ENCODE assay signal across 11 mouse cellular contexts in the genomic region with DNA sequence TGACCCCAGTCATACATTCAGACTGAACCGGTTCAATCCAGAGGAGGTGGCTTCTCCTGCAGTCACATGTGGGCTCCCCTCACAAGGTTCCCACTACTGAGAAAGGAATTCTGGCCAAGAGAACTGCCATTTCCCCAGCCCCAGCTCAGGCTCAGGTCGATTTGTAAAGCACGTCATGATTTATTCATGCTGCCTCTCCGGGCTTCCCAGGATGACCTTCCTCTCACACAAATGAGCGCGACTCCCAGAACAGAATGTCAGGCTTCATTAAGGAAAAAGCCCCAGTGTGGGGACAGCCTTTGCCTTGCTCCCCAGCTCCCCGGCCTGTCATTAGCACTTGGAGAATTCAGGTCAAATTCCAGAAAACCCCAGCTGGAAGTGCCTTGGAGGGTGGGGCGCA.
DNase-seq lines count a peak whose midpoint lies in the region; ATAC-seq and TF ChIP-seq lines count a peak whose summit lies in the region.
"Had no signal": no experiment of that assay in that cellular context is flagged by ENCODE, and none has a peak within 500 bp of the region (broad histone marks: within the 10 kb centered on the region; RNA-seq: fewer than 3 reads in every experiment).

No protein-coding gene starts in this region.

- H3K4me3 ChIP-seq in embryonic facial prominence, embryonic 10.5 days, result no peak overlapping the region
- no peak overlapping the region for H3K4me3 ChIP-seq in hindbrain, embryonic 14.5 days (replicated peaks; ENCODE audit: low read length)
- H3K4me3 ChIP-seq in midbrain, embryonic 16.5 days (ENCODE audit: low read depth, low read length), result no peak overlapping the region
- no peak overlapping the region for H3K4me3 ChIP-seq in intestine, postnatal 0 days (ENCODE audit: low read depth, low read length)
- H3K4me3 ChIP-seq: myocyte had no signal

- 26% methylated on average over 8 of the region's 8 CpGs for WGBS in embryonic facial prominence, embryonic 10.5 days
- WGBS in hindbrain, embryonic 14.5 days, result 10% methylated on average over 8 of the region's 8 CpGs
- 11% methylated on average over 8 of the region's 8 CpGs for WGBS in midbrain, embryonic 16.5 days
- 30% methylated on average over 8 of the region's 8 CpGs for whole genome bisulfite sequencing in intestine, postnatal 0 days

- H3K4me2 ChIP-seq in hindbrain, embryonic 14.5 days (replicated peaks), result no peak overlapping the region
- H3K4me2 ChIP-seq in midbrain, embryonic 16.5 days (ENCODE audit: low read length), result no peak overlapping the region
- no peak overlapping the region for H3K4me2 ChIP-seq in intestine, postnatal 0 days (replicated peaks; ENCODE audit: low read depth)

- no peaks in the 10 kb centered on the region for H3K36me3 ChIP-seq in embryonic facial prominence, embryonic 10.5 days (replicated peaks)
- no peaks in the 10 kb centered on the region for H3K36me3 ChIP-seq in hindbrain, embryonic 14.5 days (replicated peaks; ENCODE audit: control insufficient read depth, insufficient read depth)
- peaks cover 6% of the 10 kb centered on the region; the same call in 1 of the 2 replicates for H3K36me3 ChIP-seq in midbrain, embryonic 16.5 days (ENCODE audit: control insufficient read depth, insufficient read depth, low read length)
- no peaks in the 10 kb centered on the region for H3K36me3 ChIP-seq in intestine, postnatal 0 days (ENCODE audit: control insufficient read depth, insufficient read depth)

- TF ChIP-seq CTCF in intestine, postnatal 0 days (IDR thresholded peaks at IDR 0.05; ENCODE audit: low read depth), result no peak

- peak overlapping the region; percentile 20; the same call in 1 of the 2 replicates for H3K27ac ChIP-seq in embryonic facial prominence, embryonic 10.5 days (replicated peaks)
- H3K27ac ChIP-seq in hindbrain, embryonic 14.5 days, result peak overlapping the region; percentile 65
- peak overlapping the region; percentile 18; the same call in 1 of the 2 replicates for H3K27ac ChIP-seq in midbrain, embryonic 16.5 days (ENCODE audit: low read length)
- no peak overlapping the region for H3K27ac ChIP-seq in intestine, postnatal 0 days (ENCODE audit: low read depth, low read length)

- peak; percentile 34 for DNase-seq in embryo, embryonic 10 days (ENCODE audit: low spot score)
- no peak for DNase-seq in embryo, embryonic 9.5 days (ENCODE audit: extremely low spot score)
- no peak for DNase-seq in embryonic facial prominence, embryonic 10.5 days (ENCODE audit: low spot score)
- DNase-seq in hindbrain, embryonic 14.5 days (ENCODE audit: low spot score), result peak; percentile 55
- DNase-seq in heart, adult 11 months, result no peak
- no peak for DNase-seq in ovary, postnatal 14 days (ENCODE audit: low spot score)
- DNase-seq: gastrocnemius, postnatal 36 days; lung, adult 2 months had no signal

- H3K9ac ChIP-seq in hindbrain, embryonic 14.5 days, result no peak overlapping the region
- no peak overlapping the region for H3K9ac ChIP-seq in midbrain, embryonic 16.5 days (ENCODE audit: low read depth, low read length)
- no peak overlapping the region for H3K9ac ChIP-seq in intestine, postnatal 0 days (ENCODE audit: low read depth, low read length)

- H3K27me3 ChIP-seq in embryonic facial prominence, embryonic 10.5 days (replicated peaks; ENCODE audit: low read depth, poor library complexity, severe bottlenecking), result peaks cover 9% of the 10 kb centered on the region; the same call in 1 of the 2 replicates
- H3K27me3 ChIP-seq in hindbrain, embryonic 14.5 days (ENCODE audit: control insufficient read depth, insufficient read depth, low read length), result no peaks in the 10 kb centered on the region
- no peaks in the 10 kb centered on the region for H3K27me3 ChIP-seq in midbrain, embryonic 16.5 days (ENCODE audit: control insufficient read depth, insufficient read depth, low read depth, low read length)
- no peaks in the 10 kb centered on the region for H3K27me3 ChIP-seq in intestine, postnatal 0 days (replicated peaks; ENCODE audit: control insufficient read depth, insufficient read depth, low read length)

- no peak; the same call in 1 of the 2 replicates for ATAC-seq in hindbrain, embryonic 14.5 days (ENCODE audit: low FRiP score)
- peak; percentile 22 for ATAC-seq in midbrain, embryonic 16.5 days
- ATAC-seq in intestine, postnatal 0 days, result no peak

- peaks cover 42% of the 10 kb centered on the region for H3K4me1 ChIP-seq in embryonic facial prominence, embryonic 10.5 days
- H3K4me1 ChIP-seq in hindbrain, embryonic 14.5 days (replicated peaks; ENCODE audit: control insufficient read depth, insufficient read depth, low read length), result peaks cover 52% of the 10 kb centered on the region
- H3K4me1 ChIP-seq in midbrain, embryonic 16.5 days (ENCODE audit: control insufficient read depth, insufficient read depth, low read length), result peaks cover 42% of the 10 kb centered on the region
- no peaks in the 10 kb centered on the region for H3K4me1 ChIP-seq in intestine, postnatal 0 days (replicated peaks; ENCODE audit: control insufficient read depth, insufficient read depth, low read length)

- H3K9me3 ChIP-seq in embryonic facial prominence, embryonic 10.5 days, result no peaks in the 10 kb centered on the region
- no peaks in the 10 kb centered on the region for H3K9me3 ChIP-seq in hindbrain, embryonic 14.5 days (ENCODE audit: control insufficient read depth, low read length)
- H3K9me3 ChIP-seq in midbrain, embryonic 16.5 days (replicated peaks; ENCODE audit: control insufficient read depth, low read length, poor library complexity, severe bottlenecking), result no peaks in the 10 kb centered on the region
- H3K9me3 ChIP-seq in intestine, postnatal 0 days (ENCODE audit: control insufficient read depth), result no peaks in the 10 kb centered on the region

Comparison
In these comparisons a context has a peak if more than half of its experiments do, and no peak if none do; other contexts are left out.
1. DNase-seq: peak in embryo, embryonic 10 days (single experiment) and hindbrain, embryonic 14.5 days (single experiment); none in embryo, embryonic 9.5 days (single experiment), embryonic facial prominence, embryonic 10.5 days (single experiment), heart, adult 11 months (single experiment) and ovary, postnatal 14 days (single experiment).